Mouse (Mus musculus) testis, adult 2 months (tissue): Measurements from ENCODE around the gene Ptcd2. TPM values are rescaled to one million over a fixed set of nuclear protein-coding genes. Genes with fewer than 3 reads are reported as not detected.

Source experiments
- H3K27ac ChIP-seq: fragments of 200-500 bp; 2 replicates; pipeline ENCODE4 v1.5.1; 2012; ENCODE audit warnings: low read depth, low read length; ENCODE audit not compliant: control insufficient read depth, insufficient read depth
- H3K27me3 ChIP-seq: fragments of 200-500 bp; 2 replicates; pipeline ENCODE4 v1.6.1; 2012; ENCODE audit warnings: mild to moderate bottlenecking, low read length, moderate library complexity; ENCODE audit not compliant: control insufficient read depth, insufficient read depth
- H3K36me3 ChIP-seq: fragments of 200-500 bp; 2 replicates; pipeline ENCODE4 v1.6.1; 2012; ENCODE audit warnings: mild to moderate bottlenecking, low read length; ENCODE audit not compliant: control insufficient read depth, insufficient read depth
- H3K4me1 ChIP-seq: fragments of 200-500 bp; 2 replicates; pipeline ENCODE4 v1.6.1; 2012; ENCODE audit warnings: low read length; ENCODE audit not compliant: control insufficient read depth, insufficient read depth
- H3K4me3 ChIP-seq: fragments of 200-500 bp; 2 replicates; pipeline ENCODE4 v1.5.1; 2012; ENCODE audit warnings: low read depth, mild to moderate bottlenecking, low read length, moderate library complexity, mixed read lengths; ENCODE audit not compliant: control insufficient read depth
- CTCF ChIP-seq: fragments of 200-500 bp; IDR thresholded peaks from 2 replicates; pipeline ENCODE4 v1.5.1; 2012; ENCODE audit warnings: low read depth, mild to moderate bottlenecking, inconsistent platforms, low read length, moderate library complexity; ENCODE audit not compliant: control insufficient read depth, insufficient read depth, insufficient replicate concordance
- POLR2A ChIP-seq: fragments of 200-500 bp; IDR thresholded peaks from 2 replicates; pipeline ENCODE4 v1.6.1; 2012; ENCODE audit warnings: low read depth, mild to moderate bottlenecking, inconsistent platforms, low read length, moderate library complexity; ENCODE audit not compliant: control insufficient read depth
- polyA plus RNA-seq: library from polyadenylated mRNA; depleted of rRNA; stranded (reverse); fragments of >200 nt; gene quantifications from 2 replicates; pipeline ENCODE4 v1.2.3, GENCODE M21; 2012; rRNA removed

The Ptcd2 gene
- polyA plus RNA-seq = 12.0 and 12.7 TPM in 2 replicates

- Histone ChIP-seq H3K4me1 (no peaks in the 10 kb centered on the region; the same call in 1 of the 2 replicates), H3K27ac (peak within 1 kb of the TSS; percentile 85), H3K4me3 (peak within 1 kb of the TSS; percentile 97), H3K27me3 (no peaks in the 10 kb centered on the region), H3K36me3 (no peaks in the 10 kb centered on the region)
- TF ChIP-seq POLR2A = peak; percentile 91
- no peak for TF ChIP-seq CTCF
Measured at GRCm38 (mm10) chr13:99344599-99345575, at the start of gene Ptcd2, which contains the start of gene Mrps27. Ptcd2 (minus strand) TSS chr13:99344705. Mrps27 (plus strand) TSS chr13:99344786.

GRCm38 (mm10) chr13:99393128-99393527 lies 48.6 kb upstream of the Ptcd2 start:
- H3K4me3 ChIP-seq = no peak overlapping the region
- no peaks in the 10 kb centered on the region for H3K36me3 ChIP-seq
- H3K27ac ChIP-seq = no peak overlapping the region
- H3K27me3 ChIP-seq = no peaks in the 10 kb centered on the region
- no peak for TF ChIP-seq CTCF
- no peak for TF ChIP-seq POLR2A
- peaks cover 11% of the 10 kb centered on the region for H3K4me1 ChIP-seq

GRCm38 (mm10) chr13:99391417-99391816 lies 46.9 kb upstream of the Ptcd2 start:
- H3K27ac ChIP-seq = no peak overlapping the region
- H3K4me3 ChIP-seq = no peak overlapping the region
- H3K27me3 ChIP-seq = no peaks in the 10 kb centered on the region
- H3K4me1 ChIP-seq = peaks cover 4% of the 10 kb centered on the region
- no peaks in the 10 kb centered on the region for H3K36me3 ChIP-seq
- TF ChIP-seq CTCF (no peak), POLR2A (no peak)

- no peak overlapping the region for H3K4me3 ChIP-seq
- TF ChIP-seq CTCF (no peak), POLR2A (no peak)
- H3K4me1 ChIP-seq = peaks cover 4% of the 10 kb centered on the region
- no peaks in the 10 kb centered on the region for H3K27me3 ChIP-seq
- H3K36me3 ChIP-seq = no peaks in the 10 kb centered on the region
- no peak overlapping the region for H3K27ac ChIP-seq
Measured at GRCm38 (mm10) chr13:99387901-99388811, 43.7 kb upstream of the Ptcd2 start.

GRCm38 (mm10) chr13:99386341-99386740 lies 41.8 kb upstream of the Ptcd2 start:
- TF ChIP-seq CTCF = no peak
- TF ChIP-seq POLR2A = no peak
- 0 out of 2 replicates have a peak overlapping the region, but pooled peaks have one; percentile 8 for H3K27ac ChIP-seq

GRCm38 (mm10) chr13:99385911-99386310 lies 41.4 kb upstream of the Ptcd2 start:
- Histone ChIP-seq H3K27me3 (no peaks in the 10 kb centered on the region), H3K4me3 (no peak overlapping the region), H3K36me3 (no peaks in the 10 kb centered on the region), H3K27ac (no peak overlapping the region), H3K4me1 (no peaks in the 10 kb centered on the region)
- TF ChIP-seq CTCF = no peak
- no peak for TF ChIP-seq POLR2A

More at GRCm38 (mm10) chr13:99386341-99386740, 41.8 kb upstream of the Ptcd2 start:
- no peaks in the 10 kb centered on the region for H3K27me3 ChIP-seq
- no peaks in the 10 kb centered on the region for H3K36me3 ChIP-seq
- peaks cover under 1% of the 10 kb centered on the region for H3K4me1 ChIP-seq
- no peak overlapping the region for H3K4me3 ChIP-seq

GRCm38 (mm10) chr13:99384555-99385203 lies 40.2 kb upstream of the Ptcd2 start:
- TF ChIP-seq CTCF = no peak
- TF ChIP-seq POLR2A = no peak
- Histone ChIP-seq H3K4me1 (no peaks in the 10 kb centered on the region), H3K27me3 (no peaks in the 10 kb centered on the region), H3K4me3 (no peak overlapping the region), H3K36me3 (no peaks in the 10 kb centered on the region), H3K27ac (no peak overlapping the region)
